Mouse (Mus musculus): ENCODE measurements around the gene Ctnnb1. TPM values are rescaled to one million over a fixed set of nuclear protein-coding genes. Genes with fewer than 3 reads are reported as not detected.
A peak's percentile ranks its signal among the peaks of the same experiment; 100 is the strongest.

Gene Ctnnb1
- polyA plus RNA-seq, 1 experiment from 2014 or later = 475 TPM

GRCm38 (mm10) chr9:120946131-120946530 lies 17.1 kb downstream of the Ctnnb1 start:
- 61% methylated on average over 8 of the region's 8 CpGs for WGBS
- H3K36me3 ChIP-seq = peaks cover 11% of the 10 kb centered on the region

GRCm38 (mm10) chr9:120948832-120949231 lies 19.8 kb downstream of the Ctnnb1 start:
- Histone ChIP-seq H3K27me3 (replicated peaks) (no peaks in the 10 kb centered on the region), H3K27ac (no peak overlapping the region), H3K4me2 (replicated peaks) (no peak overlapping the region), H3K4me3 (replicated peaks) (no peak overlapping the region), H3K4me1 (replicated peaks) (peaks cover 12% of the 10 kb centered on the region), H3K36me3 (peaks cover 38% of the 10 kb centered on the region), H3K9ac (no peak overlapping the region), H3K9me3 (no peaks in the 10 kb centered on the region)
- WGBS = 100% methylated on average over 1 of the region's 1 CpGs
- no peak for ATAC-seq

More at GRCm38 (mm10) chr9:120946131-120946530, 17.1 kb downstream of the Ctnnb1 start:
- Histone ChIP-seq H3K4me3 (replicated peaks) (no peak overlapping the region), H3K27ac (no peak overlapping the region), H3K27me3 (replicated peaks) (no peaks in the 10 kb centered on the region), H3K9ac (no peak overlapping the region), H3K4me1 (replicated peaks) (peaks cover 25% of the 10 kb centered on the region), H3K4me2 (replicated peaks) (no peak overlapping the region), H3K9me3 (no peaks in the 10 kb centered on the region)
- ATAC-seq = no peak

GRCm38 (mm10) chr9:120950761-120951160 lies 21.7 kb downstream of the Ctnnb1 start:
- Histone ChIP-seq H3K9me3 (no peaks in the 10 kb centered on the region), H3K9ac (no peak overlapping the region), H3K4me3 (replicated peaks) (no peak overlapping the region), H3K36me3 (peaks cover 57% of the 10 kb centered on the region), H3K27ac (no peak overlapping the region), H3K4me2 (replicated peaks) (no peak overlapping the region), H3K4me1 (replicated peaks) (0 out of 2 replicates have a peak, but pooled peaks cover 3% of the 10 kb centered on the region), H3K27me3 (replicated peaks) (no peaks in the 10 kb centered on the region)
- ATAC-seq = no peak
- 88% methylated on average over 12 of the region's 12 CpGs for whole genome bisulfite sequencing

- H3K27me3 ChIP-seq (replicated peaks) = no peaks in the 10 kb centered on the region
- H3K36me3 ChIP-seq = peaks cover 69% of the 10 kb centered on the region
- no peak overlapping the region for H3K4me2 ChIP-seq (replicated peaks)
- no peaks in the 10 kb centered on the region for H3K9me3 ChIP-seq
- H3K4me1 ChIP-seq (replicated peaks) = no peaks in the 10 kb centered on the region
- 60% methylated on average over 3 of the region's 3 CpGs for WGBS
- H3K27ac ChIP-seq = no peak overlapping the region
- no peak overlapping the region for H3K4me3 ChIP-seq (replicated peaks)
- peak; percentile 80 for ATAC-seq
- no peak overlapping the region for H3K9ac ChIP-seq
Observed at GRCm38 (mm10) chr9:120951947-120952346, 22.9 kb downstream of the Ctnnb1 start.

GRCm38 (mm10) chr9:120958051-120958450 lies 29.0 kb downstream of the Ctnnb1 start:
- Histone ChIP-seq H3K36me3 (peaks cover 83% of the 10 kb centered on the region), H3K9me3 (no peaks in the 10 kb centered on the region), H3K4me1 (replicated peaks) (0 out of 2 replicates have a peak, but pooled peaks cover 7% of the 10 kb centered on the region), H3K4me3 (replicated peaks) (no peak overlapping the region), H3K27ac (no peak overlapping the region), H3K9ac (no peak overlapping the region), H3K27me3 (replicated peaks) (no peaks in the 10 kb centered on the region), H3K4me2 (replicated peaks) (no peak overlapping the region)
- ATAC-seq = no peak
- WGBS = 86% methylated on average over 5 of the region's 5 CpGs

- no peak for ATAC-seq
- H3K4me1 ChIP-seq (replicated peaks) = 0 out of 2 replicates have a peak, but pooled peaks cover 9% of the 10 kb centered on the region
- H3K4me2 ChIP-seq (replicated peaks) = no peak overlapping the region
- 76% methylated on average over 6 of the region's 6 CpGs for WGBS
- peaks cover 80% of the 10 kb centered on the region for H3K36me3 ChIP-seq
- no peak overlapping the region for H3K9ac ChIP-seq
- no peak overlapping the region for H3K4me3 ChIP-seq (replicated peaks)
- H3K9me3 ChIP-seq = no peaks in the 10 kb centered on the region
- no peaks in the 10 kb centered on the region for H3K27me3 ChIP-seq (replicated peaks)
- no peak overlapping the region for H3K27ac ChIP-seq
Observed at GRCm38 (mm10) chr9:120958560-120958959, 29.5 kb downstream of the Ctnnb1 start.

GRCm38 (mm10) chr9:120959225-120959624 lies 30.2 kb downstream of the Ctnnb1 start:
- WGBS = 75% methylated on average over 4 of the region's 4 CpGs
- Histone ChIP-seq H3K27ac (no peak overlapping the region), H3K4me1 (replicated peaks) (0 out of 2 replicates have a peak, but pooled peaks cover 9% of the 10 kb centered on the region), H3K9me3 (no peaks in the 10 kb centered on the region), H3K36me3 (peaks cover 80% of the 10 kb centered on the region), H3K4me3 (replicated peaks) (no peak overlapping the region), H3K9ac (no peak overlapping the region), H3K27me3 (replicated peaks) (no peaks in the 10 kb centered on the region), H3K4me2 (replicated peaks) (no peak overlapping the region)
- no peak for ATAC-seq

GRCm38 (mm10) chr9:120960611-120961010 lies 31.6 kb downstream of the Ctnnb1 start:
- H3K4me2 ChIP-seq (replicated peaks) = no peak overlapping the region
- H3K27me3 ChIP-seq (replicated peaks) = no peaks in the 10 kb centered on the region
- no peak overlapping the region for H3K4me3 ChIP-seq (replicated peaks)
- 80% methylated on average over 4 of the region's 4 CpGs for WGBS
- no peaks in the 10 kb centered on the region for H3K9me3 ChIP-seq
- no peak for ATAC-seq
- peaks cover 80% of the 10 kb centered on the region for H3K36me3 ChIP-seq
- H3K4me1 ChIP-seq (replicated peaks) = 0 out of 2 replicates have a peak, but pooled peaks cover 9% of the 10 kb centered on the region
- no peak overlapping the region for H3K9ac ChIP-seq
- no peak overlapping the region for H3K27ac ChIP-seq

GRCm38 (mm10) chr9:120961466-120961865 lies 32.5 kb downstream of the Ctnnb1 start:
- Histone ChIP-seq H3K27ac (no peak overlapping the region), H3K4me3 (replicated peaks) (no peak overlapping the region), H3K9ac (no peak overlapping the region), H3K4me1 (replicated peaks) (0 out of 2 replicates have a peak, but pooled peaks cover 9% of the 10 kb centered on the region), H3K36me3 (peaks cover 78% of the 10 kb centered on the region), H3K4me2 (replicated peaks) (no peak overlapping the region), H3K9me3 (no peaks in the 10 kb centered on the region), H3K27me3 (replicated peaks) (no peaks in the 10 kb centered on the region)
- WGBS = 57% methylated on average over 3 of the region's 3 CpGs
- ATAC-seq = no peak

GRCm38 (mm10) chr9:120961969-120962700 lies 33.1 kb downstream of the Ctnnb1 start:
- H3K4me2 ChIP-seq (replicated peaks) = no peak overlapping the region
- no peak overlapping the region for H3K27ac ChIP-seq
- no peak overlapping the region for H3K9ac ChIP-seq
- H3K36me3 ChIP-seq = peaks cover 77% of the 10 kb centered on the region
- 0 out of 2 replicates have a peak, but pooled peaks cover 9% of the 10 kb centered on the region for H3K4me1 ChIP-seq (replicated peaks)
- WGBS = 79% methylated on average over 3 of the region's 3 CpGs
- ATAC-seq = no peak
- H3K4me3 ChIP-seq (replicated peaks) = no peak overlapping the region
- no peaks in the 10 kb centered on the region for H3K27me3 ChIP-seq (replicated peaks)
- no peaks in the 10 kb centered on the region for H3K9me3 ChIP-seq

GRCm38 (mm10) chr9:120963104-120963503 lies 34.1 kb downstream of the Ctnnb1 start:
- Histone ChIP-seq H3K36me3 (peaks cover 74% of the 10 kb centered on the region), H3K4me1 (replicated peaks) (0 out of 2 replicates have a peak, but pooled peaks cover 9% of the 10 kb centered on the region), H3K4me3 (replicated peaks) (no peak overlapping the region), H3K27me3 (replicated peaks) (no peaks in the 10 kb centered on the region), H3K27ac (0 out of 2 replicates have a peak overlapping the region, but pooled peaks have one; percentile 1), H3K4me2 (replicated peaks) (no peak overlapping the region), H3K9me3 (no peaks in the 10 kb centered on the region), H3K9ac (no peak overlapping the region)
- WGBS = 83% methylated on average over 4 of the region's 4 CpGs
- no peak for ATAC-seq

- WGBS = 90% methylated on average over 3 of the region's 3 CpGs
- no peaks in the 10 kb centered on the region for H3K27me3 ChIP-seq (replicated peaks)
- H3K9ac ChIP-seq = no peak overlapping the region
- no peak for ATAC-seq
- H3K4me1 ChIP-seq (replicated peaks) = 0 out of 2 replicates have a peak, but pooled peaks cover 9% of the 10 kb centered on the region
- H3K36me3 ChIP-seq = peaks cover 74% of the 10 kb centered on the region
- no peaks in the 10 kb centered on the region for H3K9me3 ChIP-seq
- no peak overlapping the region for H3K4me3 ChIP-seq (replicated peaks)
- no peak overlapping the region for H3K4me2 ChIP-seq (replicated peaks)
- H3K27ac ChIP-seq = no peak overlapping the region
Observed at GRCm38 (mm10) chr9:120963720-120964119, 34.7 kb downstream of the Ctnnb1 start.

GRCm38 (mm10) chr9:120964224-120964623 lies 35.2 kb downstream of the Ctnnb1 start:
- Histone ChIP-seq H3K9me3 (no peaks in the 10 kb centered on the region), H3K27ac (no peak overlapping the region), H3K27me3 (replicated peaks) (no peaks in the 10 kb centered on the region), H3K4me3 (replicated peaks) (no peak overlapping the region), H3K36me3 (peaks cover 74% of the 10 kb centered on the region), H3K4me1 (replicated peaks) (0 out of 2 replicates have a peak, but pooled peaks cover 9% of the 10 kb centered on the region), H3K4me2 (replicated peaks) (no peak overlapping the region), H3K9ac (no peak overlapping the region)
- 77% methylated on average over 5 of the region's 5 CpGs for WGBS
- no peak for ATAC-seq
